Mouse (Mus musculus): ENCODE data around the gene Ctrl.

- TF ChIP-seq POLR2A (IDR thresholded peaks at IDR 0.05; ENCODE audit: low read depth, low read length) (no peak), CTCF (IDR thresholded peaks at IDR 0.05; ENCODE audit: extremely low read depth, insufficient read depth, insufficient read length, insufficient replicate concordance) (no peak)
These were observed 35.7 kb upstream of the Ctrl start for GRCm38 (mm10) chr8:105969367-105969766.
